Mouse (Mus musculus) lung, adult 2 months (tissue): ENCODE results near the gene Pex3.

Experiments used
- CTCF ChIP-seq: fragments of 200-500 bp; IDR thresholded peaks from 2 replicates; pipeline ENCODE4 v1.5.1; 2011; ENCODE audit warnings: mild to moderate bottlenecking, low read length, control low read depth; ENCODE audit not compliant: insufficient read depth
- POLR2A ChIP-seq: fragments of 200-500 bp; IDR thresholded peaks from 2 replicates; pipeline ENCODE4 v1.6.1; 2011; ENCODE audit warnings: low read depth, mild to moderate bottlenecking, control low read depth, low read length, borderline replicate concordance; ENCODE audit errors: extremely low read depth

- TF ChIP-seq CTCF (no peak), POLR2A (no peak)
Measured at GRCm38 (mm10) chr10:13592196-13592595, 39.3 kb upstream of the Pex3 start.
